Mouse (Mus musculus) neural tube, embryonic 10.5 days (tissue): ENCODE results near the gene Vps11.
"Not testable (repeated sequence)": the region's sequence is repeated elsewhere in the genome, so short reads cannot be mapped to it uniquely, and the experiment has no call there.

Experiments used
- DNase-seq: peaks from one replicate; pipeline ENCODE4 v3.0.0-alpha.2; 2017; ENCODE audit warnings: low spot score; ENCODE audit errors: extremely low spot score

Gene Vps11

GRCm38 (mm10) chr9:44335331-44336092 is 26.0 kb downstream of the Vps11 start:
- DNase-seq, result peak; percentile 78

DNA sequence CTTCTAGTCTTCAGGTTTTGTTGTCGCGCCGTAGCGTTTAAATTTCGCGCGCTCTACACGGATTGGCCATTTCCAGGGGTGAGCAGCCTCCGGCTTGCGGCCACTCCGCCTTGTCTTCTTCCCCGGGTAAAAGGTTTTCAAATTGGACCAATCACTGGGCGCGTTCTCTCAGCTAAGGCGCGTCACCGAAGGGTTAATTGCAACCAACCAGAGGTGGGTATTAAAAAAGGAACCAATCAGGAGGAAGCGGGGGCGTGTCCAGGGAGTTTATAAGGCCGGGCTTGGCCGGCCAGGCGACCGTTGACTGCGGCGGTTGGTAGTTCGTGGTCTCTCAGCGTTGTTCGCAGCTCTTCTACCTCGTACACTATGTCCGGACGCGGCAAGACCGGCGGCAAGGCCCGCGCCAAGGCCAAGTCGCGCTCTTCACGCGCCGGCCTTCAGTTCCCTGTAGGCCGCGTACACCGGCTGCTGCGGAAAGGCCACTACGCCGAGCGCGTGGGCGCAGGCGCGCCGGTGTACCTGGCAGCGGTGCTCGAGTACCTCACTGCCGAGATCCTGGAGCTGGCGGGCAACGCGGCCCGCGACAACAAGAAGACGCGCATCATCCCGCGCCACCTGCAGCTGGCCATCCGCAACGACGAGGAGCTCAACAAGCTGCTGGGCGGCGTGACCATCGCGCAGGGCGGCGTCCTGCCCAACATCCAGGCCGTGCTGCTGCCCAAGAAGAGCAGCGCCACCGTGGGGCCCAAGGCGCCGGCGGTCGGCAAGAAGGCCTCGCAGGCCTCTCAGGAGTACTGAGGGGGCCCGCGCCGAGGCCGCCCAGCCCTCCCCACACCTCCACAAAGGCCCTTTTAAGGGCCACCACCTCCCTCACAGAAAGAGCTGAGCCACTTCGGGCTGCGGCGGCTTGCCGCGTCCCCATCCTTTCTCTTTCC is 26.8 kb downstream of the Vps11 start, which contains the start of gene H2afx:
H2afx (plus strand) TSS at position 299 of the 935 bp plus-strand sequence.
- peak; percentile 98 for DNase-seq

- DNase-seq, result no peak
Measured at GRCm38 (mm10) chr9:44332918-44333638, 28.4 kb downstream of the Vps11 start.

- no peak for DNase-seq
Measured at GRCm38 (mm10) chr9:44330736-44331135, 30.7 kb downstream of the Vps11 start.

DNA sequence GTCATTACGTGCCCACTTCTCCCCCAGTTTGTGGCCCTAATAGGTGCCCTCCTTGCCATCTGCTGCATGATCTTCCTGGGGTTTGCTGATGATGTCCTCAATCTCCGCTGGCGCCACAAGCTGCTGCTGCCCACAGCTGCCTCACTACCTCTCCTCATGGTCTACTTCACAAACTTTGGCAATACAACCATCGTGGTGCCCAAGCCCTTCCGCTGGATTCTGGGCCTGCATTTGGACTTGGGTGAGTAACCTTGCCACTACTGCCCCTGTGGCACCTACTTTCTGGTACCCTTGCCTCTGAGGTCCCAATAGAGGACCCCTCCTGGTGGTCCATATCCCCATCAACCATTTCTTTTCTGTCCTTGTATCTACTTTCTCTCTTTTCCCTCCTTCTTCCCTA is 33.5 kb downstream of the Vps11 start:
- no peak for DNase-seq

DNA sequence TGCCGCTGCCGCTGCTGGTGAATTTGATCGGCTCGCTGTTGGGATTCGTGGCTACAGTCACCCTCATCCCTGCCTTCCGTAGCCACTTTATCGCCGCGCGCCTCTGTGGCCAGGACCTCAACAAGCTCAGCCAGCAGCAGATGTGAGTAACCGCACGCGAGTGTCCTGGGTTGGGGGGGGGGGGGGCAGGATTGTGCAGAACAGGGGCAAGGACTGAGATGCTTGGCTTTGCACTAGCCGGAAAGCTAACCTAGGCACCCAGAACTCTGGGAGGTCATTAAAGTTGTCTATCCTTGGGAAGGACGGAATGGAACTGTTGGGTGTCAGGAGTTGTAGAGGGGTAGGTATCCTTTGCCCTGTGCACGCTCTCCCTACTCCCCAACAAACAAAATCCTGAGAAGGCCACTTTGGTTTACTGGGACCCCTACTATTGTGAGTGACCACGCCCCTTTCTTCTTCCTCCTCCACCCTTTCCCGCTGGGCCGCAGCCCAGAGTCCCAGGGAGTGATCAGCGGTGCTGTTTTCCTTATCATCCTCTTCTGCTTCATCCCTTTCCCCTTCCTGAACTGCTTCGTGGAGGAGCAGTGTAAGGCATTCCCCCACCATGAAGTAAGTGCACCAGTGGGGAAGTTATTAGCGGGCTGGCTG is 34.3 kb downstream of the Vps11 start:
- peak; percentile 82 for DNase-seq

DNA sequence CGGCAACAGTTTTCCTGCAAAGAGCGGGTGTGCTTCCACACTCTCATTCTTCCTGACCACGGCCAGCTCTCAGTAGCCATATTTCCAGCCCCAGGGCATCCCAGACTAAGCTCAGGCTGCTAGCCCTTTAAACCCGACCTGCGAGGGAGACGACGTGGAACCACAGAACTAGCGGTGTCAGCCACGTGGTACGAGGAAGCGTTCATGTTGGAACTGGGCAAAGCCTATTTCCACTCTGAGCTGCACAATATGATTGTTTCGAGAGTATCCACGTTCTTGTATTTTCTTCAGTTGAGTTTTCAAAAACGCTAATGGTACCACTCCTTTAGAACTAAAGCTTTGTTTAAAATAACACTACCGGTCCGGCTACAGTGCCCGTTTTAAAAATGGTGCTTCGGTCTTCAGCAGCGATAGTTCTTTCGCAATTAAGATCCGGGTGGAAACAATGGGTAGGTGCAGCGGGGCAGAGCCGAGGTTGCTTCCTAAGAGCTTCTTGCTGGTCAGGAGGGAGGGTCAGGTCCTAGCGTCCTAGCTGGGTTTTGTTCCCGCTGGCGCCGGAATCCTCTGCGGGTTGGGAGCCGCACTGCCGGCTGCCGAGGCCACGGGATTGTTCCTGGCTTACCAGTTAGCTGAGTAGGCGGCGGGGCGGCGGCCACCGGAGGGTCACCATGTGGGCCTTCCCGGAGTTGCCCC is 35.0 kb downstream of the Vps11 start:
- peak; percentile 82 for DNase-seq

GRCm38 (mm10) chr9:44325768-44326370 is 35.6 kb downstream of the Vps11 start, which contains the start of gene Dpagt1:
TSS of gene Dpagt1 (plus strand) at chr9:44326019.
- DNase-seq, result no peak

DNA sequence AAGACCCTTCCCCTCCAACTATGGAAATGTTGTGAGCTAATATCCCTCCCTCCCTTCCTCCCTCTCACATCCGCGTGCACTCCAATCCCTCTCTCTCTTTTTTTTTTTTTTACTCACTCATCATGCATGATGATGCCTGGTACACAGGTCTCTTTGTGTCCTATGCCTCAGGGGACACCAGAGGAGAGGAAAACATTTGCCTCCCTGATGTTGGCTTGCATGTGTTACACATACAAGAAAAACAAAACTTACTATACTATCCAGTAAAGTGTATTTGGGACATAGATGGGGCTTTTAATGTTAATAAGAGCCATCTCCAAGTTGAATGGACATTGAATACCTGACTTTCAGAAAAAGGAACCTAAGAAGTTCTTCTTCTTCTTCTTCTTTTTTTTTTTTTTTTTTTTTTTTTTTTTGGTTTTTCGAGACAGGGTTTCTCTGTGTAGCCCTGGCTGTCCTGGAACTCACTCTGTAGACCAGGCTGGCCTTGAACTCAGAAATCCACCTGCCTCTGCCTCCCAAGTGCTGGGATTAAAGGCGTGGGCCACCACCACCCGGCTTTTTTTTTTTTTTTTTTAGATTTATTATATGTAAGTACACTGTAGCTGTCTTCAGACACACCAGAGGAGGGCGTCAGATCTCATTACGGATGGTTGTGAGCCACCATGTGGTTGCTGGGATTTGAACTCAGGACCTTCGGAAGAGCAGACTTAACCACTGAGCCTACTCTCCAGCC is 36.3 kb downstream of the Vps11 start:
- not testable (repeated sequence) for DNase-seq

GRCm38 (mm10) chr9:44324147-44324546 is 37.3 kb downstream of the Vps11 start:
- no peak for DNase-seq

DNA sequence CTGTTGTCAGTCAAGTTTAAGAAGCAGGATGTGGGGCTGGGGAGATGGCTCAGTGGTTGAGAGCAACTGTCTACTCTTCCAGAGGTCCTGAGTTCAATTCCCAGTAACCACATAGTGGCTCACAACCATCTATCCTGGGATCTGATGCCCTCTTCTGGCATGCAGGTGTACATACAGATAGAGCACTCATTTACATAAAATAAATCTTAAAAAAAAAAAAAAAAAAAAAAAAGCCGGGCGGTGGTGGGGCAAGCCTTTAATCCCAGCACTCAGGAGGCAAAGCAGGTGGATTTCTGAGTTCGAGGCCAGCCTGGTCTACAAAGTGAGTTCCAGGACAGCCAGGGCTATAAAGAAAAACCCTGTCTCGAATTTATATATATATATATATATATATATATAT is 37.8 kb downstream of the Vps11 start:
- DNase-seq, result not testable (repeated sequence)

- no peak for DNase-seq
Measured at GRCm38 (mm10) chr9:44320799-44321133, 40.7 kb downstream of the Vps11 start.

DNA sequence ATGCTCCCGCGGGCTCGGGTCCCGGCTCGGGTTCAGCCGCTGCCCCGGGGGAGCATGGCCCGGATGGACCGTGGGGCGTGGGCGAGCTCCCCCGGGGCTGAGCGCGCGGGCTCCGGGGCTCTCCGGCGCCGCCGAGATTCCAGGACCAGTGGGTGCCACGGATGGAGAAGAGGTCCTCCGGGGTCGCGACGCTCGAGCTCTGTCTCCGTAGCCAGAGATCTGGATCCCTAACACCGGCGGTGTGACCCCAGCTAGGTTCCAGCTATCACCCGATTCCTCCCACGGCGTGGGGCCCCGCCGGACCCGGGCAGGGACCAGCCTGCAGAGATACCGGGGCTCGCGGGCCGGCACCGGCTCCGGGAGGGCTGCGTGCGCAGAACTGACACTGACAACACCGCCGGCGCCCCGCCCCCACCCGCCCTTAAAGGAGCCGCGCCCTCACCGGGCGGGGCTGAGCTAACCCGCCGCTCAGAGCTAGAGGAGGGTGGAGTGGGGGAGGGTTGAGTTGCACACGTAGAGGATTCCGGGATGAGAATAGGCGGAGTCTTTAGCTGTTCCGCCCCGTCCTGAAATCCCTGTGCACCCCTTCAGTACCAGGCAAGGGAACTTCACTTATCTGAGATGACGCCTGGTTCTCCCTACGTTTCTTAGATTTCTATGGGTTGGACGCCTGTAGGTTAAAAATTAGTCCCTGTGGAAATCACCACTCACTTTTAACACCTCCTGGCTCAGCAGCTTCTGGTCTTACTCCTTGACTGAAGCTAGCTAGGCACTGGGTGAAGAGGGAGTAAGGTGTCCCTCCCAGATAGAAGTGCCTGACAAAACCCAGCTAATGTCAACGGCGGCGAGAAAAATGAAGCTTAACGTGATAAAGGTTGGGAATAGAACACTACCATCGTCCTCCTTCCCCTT is 41.3 kb downstream of the Vps11 start, which contains the start of gene C2cd2l:
C2cd2l (minus strand) TSS at position 399 of the 912 bp plus-strand sequence.
- peak; percentile 93 for DNase-seq

DNA sequence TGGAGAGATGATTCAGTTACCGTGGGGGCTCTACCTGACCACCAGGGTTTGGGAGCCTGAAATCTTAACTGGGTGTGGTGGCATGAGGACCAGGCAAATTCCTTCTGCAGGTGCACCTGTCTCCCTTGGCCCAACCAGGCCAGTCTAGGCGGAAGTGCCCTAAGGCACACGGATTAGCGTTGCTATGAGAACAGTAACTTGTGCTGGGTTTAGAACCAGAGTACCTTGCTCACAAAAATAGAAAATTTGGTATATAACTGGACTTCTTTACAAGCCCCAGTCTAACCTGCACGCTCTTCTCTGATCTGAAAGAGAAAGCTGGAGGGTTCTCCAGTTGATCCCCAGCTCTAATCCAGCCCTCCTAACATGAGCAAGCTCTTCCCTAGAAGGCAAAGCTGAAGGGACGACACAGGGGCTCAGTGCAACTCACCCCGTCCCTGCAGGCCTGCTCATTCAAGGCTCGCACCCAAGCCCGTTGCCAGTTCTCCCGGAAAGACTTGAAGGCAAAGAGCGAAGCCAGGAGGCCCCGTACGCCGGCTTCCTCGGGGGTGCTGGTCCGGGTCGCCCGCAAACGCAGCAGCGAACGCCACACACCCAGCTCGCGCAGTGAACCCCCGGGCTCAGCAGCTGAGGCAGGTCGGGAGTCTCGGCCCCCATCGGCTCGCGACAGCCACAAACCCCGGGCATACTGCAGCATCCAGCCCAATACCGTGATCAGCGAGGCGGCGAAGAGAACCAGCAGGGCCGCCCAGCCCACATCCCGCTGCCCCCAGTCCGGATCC is 42.2 kb downstream of the Vps11 start:
- DNase-seq, result no peak

- no peak for DNase-seq
Measured at GRCm38 (mm10) chr9:44318826-44319095, 42.7 kb downstream of the Vps11 start.

GRCm38 (mm10) chr9:44318076-44318825 is 43.2 kb downstream of the Vps11 start:
- DNase-seq, result no peak

- no peak for DNase-seq
Measured at GRCm38 (mm10) chr9:44317452-44317851, 44.0 kb downstream of the Vps11 start.
